Mouse (Mus musculus) frontal cortex, postnatal 36 days (tissue): ENCODE results near the gene Kcne4.

Experiments used
- DNase-seq, 2 experiments: peaks; one replicate each; pipeline ENCODE4 v3.0.0; 2022; ENCODE audit warnings: low spot score in 2 of 2

Gene Kcne4

DNA sequence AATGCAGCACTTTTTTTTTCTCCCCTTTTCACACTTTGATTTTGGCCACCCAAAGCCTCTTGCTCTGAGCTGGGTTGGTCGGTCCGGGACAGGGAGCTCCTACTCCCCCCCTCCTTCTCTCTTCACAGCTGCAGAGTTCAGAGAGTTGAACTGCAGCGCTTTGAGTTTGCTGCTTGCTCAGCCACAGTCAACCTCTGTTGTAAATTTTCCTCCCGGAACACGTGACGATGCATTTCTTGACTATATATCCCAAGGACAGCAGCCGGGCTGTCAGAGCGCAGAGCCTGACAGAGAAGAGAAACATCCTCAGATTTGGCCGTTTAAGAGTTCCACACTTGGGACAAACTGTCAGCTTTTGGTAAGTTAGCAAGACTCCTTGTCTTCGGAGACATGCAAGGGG is at the start of gene Kcne4:
Kcne4 (plus strand) TSS at position 120 of the 400 bp plus-strand sequence.
- no peak for DNase-seq

DNA sequence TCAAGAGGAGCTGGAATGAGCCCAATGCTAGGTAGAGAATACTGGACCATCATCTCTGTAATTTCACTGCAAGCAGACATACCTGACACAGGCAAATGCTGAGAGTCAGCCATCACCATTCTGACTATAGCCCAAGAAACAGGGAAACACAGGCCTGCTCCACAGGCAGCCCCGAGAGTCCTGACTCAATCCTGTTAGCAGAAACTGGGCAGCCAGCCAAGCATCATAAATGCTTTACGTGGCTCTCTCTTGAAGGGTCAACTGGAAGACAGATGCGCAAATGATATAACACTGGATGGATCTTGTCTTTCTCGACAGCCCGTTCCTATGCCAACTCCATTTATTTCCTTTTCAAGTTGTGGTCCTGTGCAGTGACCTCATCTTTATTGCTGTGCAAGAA is 34.7 kb upstream of the Kcne4 start:
- no peak for DNase-seq

DNA sequence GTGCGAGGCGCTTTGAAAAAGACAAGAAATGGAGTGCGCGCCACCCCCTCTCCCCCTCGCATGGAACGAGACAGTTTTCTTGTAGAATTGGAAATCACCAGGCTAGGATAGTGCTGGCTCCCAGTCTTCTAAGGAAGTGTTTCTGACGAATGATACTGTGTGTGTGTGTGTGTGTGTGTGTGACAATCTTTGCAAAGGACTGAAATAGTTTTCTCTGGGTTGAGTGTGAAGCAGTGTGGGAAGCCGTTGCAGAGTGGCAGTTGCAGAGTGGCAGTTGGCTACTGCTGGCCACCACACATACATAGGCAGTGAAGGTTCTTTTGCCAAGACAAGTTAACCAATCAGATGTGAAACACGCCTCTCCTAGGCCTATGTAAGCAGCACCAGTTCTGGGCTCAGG is 31.6 kb upstream of the Kcne4 start:
- DNase-seq, result peak in 1 of 2 experiments; percentile 55

DNA sequence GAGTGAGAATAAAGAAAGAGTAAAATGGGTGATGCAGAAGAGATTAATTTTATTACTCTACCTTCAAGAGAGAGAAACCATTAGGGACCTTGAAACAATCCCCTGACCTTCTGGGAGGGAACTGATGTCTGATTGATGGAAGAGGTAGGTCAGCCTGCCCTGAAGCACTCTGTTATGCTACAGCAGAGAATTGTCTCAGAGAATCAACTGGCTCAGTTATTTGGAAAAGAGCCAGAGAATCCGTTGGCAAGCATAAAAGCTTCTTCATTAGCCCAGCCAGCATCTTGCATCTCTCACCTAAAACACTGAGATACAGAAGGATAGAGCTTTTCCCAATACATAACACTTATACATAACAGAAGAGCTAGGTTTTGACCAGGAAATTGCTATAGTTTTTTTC is 26.8 kb upstream of the Kcne4 start:
- DNase-seq, result peak in 1 of 2 experiments; percentile 12

DNA sequence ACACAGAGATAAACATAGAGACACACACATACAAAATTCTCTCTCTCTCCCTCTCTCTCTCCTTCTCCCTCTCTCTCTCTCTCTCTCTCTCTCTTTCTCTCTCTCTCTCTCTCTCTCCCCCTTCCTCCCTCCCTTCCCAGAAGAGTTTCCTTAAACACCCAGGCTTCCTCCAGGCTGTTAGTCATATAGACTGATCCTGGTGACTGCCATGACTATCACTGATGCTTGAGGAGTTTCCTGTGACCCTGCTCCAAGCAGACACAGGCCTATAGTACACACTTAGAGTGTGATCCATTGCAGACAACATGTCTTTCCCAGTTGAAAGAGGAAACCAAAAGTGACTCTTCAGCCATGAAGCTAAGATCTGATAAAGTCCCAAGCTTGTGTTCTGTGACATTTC is 9.1 kb upstream of the Kcne4 start:
- DNase-seq, result no peak

DNA sequence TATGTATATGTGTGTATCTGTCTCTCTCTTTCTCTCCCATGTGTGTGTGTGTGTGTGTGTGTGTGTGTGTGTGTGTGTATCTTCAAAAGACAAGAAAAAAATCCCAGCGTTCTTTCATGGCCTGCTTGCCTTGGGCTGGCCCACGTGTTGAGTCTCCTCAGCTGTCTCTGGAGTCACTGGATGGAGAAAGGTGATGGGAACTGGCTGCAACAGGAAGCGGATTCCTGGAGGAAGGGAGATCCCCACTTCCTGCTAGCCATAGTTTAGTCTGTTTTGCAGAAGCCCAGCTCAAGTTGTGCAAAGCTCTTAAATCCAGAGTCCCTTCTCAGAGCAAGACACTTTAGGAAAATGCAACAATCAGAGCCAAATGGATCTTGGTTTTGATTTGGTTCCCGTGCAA is 6.7 kb upstream of the Kcne4 start:
- DNase-seq, result no peak

DNA sequence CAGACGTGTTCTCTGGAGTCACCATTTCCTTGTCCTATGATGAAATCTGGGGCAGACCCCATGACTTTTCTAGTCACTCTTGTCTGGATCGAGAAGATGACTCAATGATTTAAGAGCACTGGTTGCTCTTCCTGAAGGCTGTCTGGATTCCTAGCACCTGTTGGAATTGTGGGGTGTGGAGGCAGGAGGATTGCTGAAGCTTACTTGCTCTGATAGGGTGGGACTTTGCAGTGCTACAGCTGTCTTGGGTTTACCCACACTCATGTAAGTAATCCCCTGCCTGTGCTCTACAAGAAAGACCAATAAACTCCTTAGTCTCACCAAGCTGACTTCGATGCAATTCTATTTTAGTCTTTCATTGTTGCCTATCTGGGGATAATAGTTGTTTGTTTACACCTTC is 5.7 kb upstream of the Kcne4 start:
- no peak for DNase-seq

DNA sequence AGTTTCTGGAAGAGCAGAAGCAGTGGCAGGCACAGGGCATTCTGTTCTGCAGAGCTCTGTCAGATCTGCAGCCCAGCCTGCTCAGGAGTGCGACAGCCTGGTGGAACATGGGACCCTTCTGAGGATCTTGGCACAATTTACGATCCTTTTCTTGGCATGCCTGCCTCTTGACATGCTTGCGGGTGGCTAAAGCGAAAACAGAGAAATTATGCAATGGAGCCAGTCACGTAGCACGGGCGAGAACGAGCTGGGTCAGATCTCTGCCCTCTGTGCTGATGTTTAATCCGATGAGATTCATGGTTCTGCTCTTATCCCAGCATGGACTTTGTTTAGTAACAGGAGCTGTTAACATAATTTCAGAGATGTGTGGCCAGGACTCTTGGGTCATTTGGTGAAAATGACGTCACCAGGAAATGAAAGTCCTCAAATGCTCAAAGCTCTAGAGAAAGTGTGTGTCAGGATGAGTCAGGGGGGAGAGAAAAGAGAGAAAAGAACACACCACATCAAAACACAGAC is 4.5 kb upstream of the Kcne4 start:
- DNase-seq, result no peak

DNA sequence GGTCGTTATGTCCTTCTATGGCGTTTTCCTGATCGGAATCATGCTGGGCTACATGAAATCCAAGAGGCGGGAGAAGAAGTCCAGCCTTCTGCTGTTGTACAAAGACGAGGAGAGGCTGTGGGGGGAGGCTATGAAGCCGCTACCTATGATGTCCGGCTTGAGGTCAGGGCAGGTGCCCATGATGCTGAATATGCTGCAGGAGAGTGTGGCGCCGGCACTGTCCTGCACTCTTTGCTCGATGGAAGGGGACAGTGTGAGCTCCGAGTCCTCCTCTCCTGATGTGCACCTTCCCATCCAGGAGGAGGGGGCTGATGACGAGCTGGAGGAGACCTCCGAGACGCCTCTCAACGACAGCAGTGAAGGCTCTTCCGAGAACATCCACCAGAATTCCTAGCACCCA is 1.2 kb downstream of the Kcne4 start:
- DNase-seq, result no peak

DNA sequence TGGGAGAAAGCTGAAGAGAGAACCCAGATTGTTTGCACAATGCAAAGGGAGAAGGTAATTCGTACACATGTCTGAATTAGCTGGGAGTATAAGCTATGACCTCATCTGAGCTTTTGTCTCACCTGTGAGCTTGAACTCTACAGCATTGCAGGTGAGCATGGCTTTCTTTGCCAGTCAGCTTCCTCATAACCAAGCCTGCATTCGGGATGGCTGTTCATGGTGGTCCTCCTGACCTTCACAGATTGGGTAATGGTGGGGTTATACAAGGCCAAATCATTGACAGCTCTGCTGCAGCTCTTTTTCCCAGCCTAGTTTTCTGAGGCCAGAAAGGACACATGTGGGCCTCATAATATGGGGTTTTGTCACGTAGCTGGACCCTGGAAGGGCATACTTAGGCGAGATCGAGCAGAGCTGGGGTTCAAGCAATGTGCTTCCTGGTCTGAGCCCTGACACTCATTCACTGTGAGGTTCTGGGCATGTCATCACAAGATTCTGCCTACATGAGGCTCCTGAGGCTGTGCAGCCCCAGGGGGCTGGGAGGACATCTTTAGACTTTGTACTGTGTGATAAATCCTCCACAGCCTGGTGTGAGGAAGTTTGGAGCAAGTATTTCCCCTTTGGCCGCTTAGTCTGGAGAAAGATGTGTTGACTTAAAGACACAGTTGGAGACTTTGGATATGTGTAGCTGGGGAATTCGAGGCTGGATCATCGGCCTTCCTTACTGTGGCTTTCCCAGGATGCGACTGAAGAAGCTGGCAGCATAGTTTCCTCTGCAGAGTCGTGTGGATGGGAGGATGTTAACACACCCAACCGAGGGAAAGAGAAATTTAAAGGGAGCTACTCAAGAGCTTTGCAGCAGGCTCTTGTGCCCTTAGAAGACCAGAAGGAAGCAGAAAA is 2.3 kb downstream of the Kcne4 start:
- DNase-seq, result no peak

DNA sequence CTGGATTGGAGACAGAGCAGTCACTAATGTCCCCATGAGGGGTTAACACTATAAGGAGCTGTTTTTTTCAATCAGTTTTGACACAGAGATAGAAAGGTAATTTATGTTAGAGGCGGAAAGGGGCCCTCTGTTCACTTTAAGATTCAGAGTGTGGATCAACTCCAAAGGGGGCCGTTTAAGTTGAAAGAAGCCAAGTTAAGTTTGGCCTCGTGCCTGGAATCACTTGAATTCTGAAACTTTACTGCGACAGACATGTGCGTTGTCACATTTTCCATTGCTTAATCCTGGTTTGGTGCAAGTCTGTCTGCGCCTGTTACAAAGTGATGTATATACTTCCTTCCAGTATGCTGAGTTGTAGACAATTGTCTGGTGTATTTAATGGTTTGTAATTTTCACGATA is 3.0 kb downstream of the Kcne4 start:
- no peak for DNase-seq

DNA sequence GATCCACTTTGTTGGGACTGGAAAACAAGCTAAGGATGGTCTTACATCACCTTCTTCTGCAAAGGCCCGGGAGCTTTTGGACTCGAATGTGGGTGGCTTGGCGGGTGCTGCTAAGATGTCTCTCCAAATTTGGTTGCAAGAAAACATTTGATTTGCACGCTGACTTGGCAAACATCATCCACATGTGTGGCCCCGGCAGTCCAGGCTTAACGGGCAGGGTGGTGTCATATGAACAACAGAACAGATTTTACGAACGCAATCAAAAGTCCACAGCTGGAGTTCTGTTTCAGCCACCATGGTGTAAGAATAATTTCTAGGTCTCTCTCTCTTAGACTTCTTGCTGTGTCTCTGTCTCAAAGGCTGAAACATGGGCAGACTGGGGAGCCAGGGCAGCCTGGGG is 3.6 kb downstream of the Kcne4 start:
- no peak for DNase-seq

DNA sequence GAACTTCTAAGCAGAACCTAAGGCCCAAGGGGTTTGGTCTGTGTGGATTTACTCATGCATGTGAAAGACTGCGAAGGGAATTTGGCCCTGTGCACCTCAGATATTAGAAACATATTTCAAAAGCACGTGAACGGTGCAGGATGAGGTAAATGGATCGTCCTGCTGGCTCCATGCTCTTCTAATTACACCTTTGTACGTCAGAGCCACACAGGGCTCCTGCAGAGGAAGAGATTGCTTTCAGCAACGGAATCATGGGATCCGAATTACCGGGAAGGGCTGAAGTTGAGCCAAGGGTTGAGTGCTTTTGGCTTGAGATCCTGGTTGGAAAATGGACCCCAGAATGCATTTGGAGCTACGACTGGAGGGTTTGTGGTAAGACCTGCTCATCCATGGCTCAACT is 4.6 kb downstream of the Kcne4 start:
- no peak for DNase-seq

DNA sequence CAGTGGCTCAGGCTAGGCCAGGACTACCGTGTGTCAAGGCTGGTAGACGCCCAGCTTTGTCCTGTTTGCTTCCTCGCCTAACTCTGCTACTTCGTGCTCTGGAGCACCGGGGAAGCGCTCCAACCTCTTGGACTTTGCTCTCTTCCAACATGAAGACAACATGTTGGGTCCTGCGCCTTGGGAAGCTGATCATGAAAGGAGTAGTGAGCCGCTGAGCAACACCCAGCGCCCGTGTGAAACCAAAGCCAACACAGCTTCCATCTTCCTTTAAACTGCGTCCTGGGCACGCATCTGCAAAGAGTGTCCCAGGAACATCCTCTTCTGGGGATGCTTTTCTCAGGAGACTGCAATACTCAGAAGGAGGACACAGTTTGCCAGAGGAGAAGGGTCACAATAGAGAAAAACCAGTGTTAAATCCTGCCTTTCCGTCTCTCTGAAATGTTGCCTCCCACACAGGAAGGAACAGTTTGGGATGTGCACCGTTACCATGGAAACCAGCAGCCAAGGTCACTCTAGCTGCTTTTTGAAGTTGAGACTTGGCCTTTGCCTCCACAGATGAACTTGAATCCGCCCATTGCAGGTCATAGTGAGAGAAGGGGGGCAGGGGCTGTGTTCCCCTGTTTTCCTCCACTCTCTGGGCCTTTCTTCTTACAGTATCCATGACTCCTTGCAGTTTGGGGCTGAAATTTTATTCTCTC is 5.3 kb downstream of the Kcne4 start:
- DNase-seq, result no peak

DNA sequence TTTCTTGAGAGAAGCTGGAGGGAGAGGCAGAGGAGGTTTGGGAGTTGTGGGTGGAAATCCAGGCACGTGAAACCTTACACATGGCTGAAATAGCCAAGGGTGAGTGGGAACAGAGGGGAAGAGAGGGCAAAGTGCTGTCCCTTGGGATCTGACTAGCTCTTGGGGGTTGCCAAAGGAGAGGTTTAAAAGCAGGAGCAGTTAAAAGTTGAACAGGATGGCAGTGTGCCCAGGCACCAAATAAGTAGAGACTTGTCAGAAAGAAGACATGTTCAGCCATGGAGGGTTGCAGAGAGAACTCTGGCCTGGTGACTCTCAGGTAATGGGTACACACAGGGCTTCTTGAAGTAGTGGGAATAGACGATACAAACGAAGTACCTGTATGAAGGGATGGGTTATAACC is 8.7 kb downstream of the Kcne4 start:
- DNase-seq, result no peak

DNA sequence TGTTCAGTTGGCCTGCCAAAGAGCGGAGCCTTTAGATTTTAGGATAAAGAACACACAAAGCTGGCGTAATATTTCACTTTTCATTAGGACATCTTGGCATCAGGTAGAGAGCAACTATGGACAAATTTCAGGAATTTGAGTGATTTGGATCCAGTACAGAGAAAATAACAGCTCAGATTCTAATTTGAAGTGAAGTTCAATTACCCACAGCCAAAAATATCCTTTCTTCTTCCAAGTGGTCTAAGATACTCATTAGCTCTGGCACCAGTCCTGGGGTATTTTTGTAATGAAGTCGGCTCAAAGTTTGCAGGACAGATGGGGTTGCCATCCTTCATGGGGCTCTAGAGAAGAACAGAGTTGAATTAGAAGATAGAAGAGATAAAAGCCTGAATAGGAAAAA is 21.9 kb downstream of the Kcne4 start:
- DNase-seq, result no peak

DNA sequence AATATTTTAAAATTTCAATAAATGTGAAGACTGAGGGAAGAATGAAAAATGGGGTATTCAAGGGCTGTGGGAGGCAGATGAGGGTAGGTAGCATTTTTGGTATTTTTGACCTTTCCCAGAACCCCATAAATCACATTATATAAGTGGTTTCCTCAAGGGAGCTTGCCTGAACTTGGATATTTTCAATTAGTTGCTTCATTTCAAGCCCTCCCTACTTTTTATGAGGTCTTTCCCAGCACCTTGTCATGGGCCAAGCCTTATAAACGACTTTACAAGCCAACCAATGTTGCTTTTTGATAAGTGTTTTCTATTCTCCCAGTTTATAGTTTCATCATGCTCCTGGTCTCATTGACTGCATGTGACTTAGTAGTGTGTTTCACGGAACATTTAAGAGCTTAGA is 24.2 kb downstream of the Kcne4 start:
- DNase-seq, result no peak

DNA sequence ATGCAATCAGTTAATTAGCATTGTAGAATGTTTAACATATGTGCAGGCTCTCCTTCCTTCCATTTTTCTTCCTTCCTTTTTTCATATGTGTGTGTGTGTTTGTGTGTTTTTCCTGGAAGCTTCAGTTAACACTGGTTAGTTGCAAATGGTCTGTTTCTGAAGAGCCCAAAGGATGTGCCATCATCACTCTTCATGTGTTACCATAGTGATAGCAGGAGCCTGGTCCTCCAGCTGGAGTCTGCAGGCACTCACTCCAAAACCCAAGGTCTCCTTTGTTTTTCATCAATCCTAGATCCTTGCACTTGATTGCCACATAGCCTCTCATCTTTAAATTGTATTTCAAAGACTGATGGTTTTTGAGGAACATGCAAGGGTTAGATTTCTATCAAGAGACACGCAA is 29.1 kb downstream of the Kcne4 start:
- DNase-seq, result no peak

DNA sequence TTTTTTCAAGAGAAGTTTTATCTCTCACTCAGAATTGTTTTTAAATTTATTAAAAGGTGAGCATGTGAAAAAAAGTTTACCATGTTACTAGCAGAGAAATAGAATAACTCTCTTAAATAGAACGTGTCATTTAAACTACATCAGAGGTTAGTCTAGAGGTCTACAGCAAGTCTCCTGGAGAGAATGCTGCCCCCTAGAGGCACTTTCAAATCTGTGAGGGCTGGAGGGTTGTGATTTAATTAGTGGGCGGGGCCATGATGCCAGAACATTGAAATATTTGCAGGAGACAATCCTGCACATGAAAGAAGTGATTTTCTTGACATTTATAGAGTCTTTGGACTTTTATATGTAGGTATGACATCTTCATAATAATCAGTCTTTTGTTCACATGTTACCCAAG is 29.9 kb downstream of the Kcne4 start:
- DNase-seq, result no peak

DNA sequence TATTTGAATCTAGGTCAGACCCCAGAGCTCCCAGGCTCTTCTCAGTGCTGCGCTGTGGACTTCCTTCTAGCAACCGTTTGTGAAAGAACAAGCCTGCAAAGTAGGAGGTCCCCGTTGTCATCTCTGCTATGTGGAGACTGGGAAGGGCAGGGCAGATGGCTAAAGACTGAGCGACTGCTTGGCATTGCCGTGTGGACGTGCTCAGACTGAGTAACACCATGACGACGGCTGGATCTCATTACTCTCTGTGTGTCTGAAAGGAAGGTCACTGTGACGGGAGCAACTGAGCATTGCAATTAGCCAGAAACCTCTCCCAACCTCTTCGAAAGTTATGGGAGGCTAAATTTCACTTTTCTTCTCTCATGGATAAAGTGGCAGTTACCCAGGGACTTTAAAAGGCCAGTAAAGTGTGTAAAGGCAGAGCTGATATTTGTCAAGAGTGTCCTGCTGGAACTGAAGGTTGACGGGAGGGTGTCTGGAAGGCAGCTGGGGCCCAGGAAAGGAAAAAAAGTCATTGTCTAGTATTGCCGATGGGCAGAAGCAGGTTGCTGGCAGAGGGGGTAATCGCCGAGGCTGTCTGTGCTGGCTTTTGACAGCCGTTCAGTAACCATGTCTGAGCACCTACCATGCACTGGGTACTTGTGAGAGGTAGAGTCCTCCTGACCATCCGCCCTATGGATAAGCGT is 36.0 kb downstream of the Kcne4 start:
- DNase-seq, result peak in 1 of 2 experiments; percentile 23

DNA sequence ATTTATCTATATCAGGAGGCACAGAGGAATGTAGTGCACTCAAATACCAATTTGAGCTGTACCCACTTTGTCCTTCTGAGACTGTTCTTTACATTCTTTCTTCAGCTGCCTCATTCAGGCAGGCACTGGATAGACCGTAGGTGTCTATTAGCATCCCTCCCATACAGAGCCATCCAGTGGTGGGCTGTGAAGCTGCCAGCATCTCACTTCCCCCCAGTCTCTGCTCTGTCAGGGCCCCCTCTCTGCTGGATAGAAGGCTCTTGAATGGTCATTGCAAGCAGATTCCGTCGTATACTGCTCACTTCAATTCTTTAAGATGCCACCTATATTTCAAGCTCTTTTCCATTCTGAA is 36.5 kb downstream of the Kcne4 start:
- DNase-seq, result no peak

DNA sequence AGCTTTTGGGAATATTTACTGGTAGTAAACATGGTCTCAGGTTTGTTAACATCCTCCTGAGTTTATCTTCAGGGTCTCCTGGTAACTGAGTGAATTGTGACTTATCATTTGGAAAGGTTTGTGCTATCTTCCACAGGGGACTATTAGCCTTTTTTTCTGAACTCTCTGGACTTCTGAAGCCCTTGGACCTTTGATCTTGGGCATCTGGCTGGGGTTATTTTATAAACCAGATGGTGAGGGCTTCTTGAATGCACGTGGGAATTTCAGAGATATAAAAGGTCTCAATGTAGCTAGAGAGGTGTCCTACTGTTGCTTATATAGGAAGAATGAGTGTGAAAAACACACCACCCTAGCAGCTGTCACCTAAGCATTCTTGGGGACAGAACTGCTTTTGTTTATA is 37.7 kb downstream of the Kcne4 start:
- DNase-seq, result no peak

DNA sequence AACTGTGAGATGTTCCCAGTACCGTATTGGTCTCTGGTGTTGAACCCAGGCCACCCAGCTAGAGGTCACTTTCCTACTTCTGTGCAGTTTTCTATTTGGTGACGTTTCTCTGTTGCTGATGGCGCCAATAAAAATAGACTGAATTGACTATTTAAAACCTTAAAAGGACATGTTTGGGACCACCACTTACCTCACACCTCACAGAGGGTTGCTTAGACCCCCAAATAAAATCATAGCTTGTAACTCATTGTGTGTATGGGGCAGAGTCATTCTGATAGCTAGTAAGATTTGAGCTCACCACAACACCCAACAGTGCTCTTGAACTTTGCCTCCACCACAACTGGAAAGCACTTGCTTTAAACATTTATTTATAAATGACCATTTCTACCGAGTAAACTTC is 43.0 kb downstream of the Kcne4 start:
- no peak for DNase-seq
